Mouse (Mus musculus) heart, adult 2 months (tissue): ENCODE measurements at regions not wholly inside any gene's neighbourhood (a gene's known extent, or its start where the extent isn't known, plus 50 kb on each side); places are given as distances from the start of the nearest gene placed in this dataset.
A peak's percentile ranks its signal among the peaks of the same experiment; 100 is the strongest.

Source experiments
- DNase-seq, 2 experiments: peaks; one replicate each; pipeline ENCODE4 v3.0.0; 2021
- H3K27ac ChIP-seq: fragments of 200-600 bp; 2 replicates; pipeline ENCODE4 v1.8.1; 2022
- H3K27me3 ChIP-seq: fragments of 200-500 bp; 2 replicates; pipeline ENCODE4 v1.6.1; 2012; ENCODE audit warnings: mild to moderate bottlenecking, low read length, inconsistent platforms, mixed read lengths; ENCODE audit not compliant: control insufficient read depth, insufficient read depth
- H3K36me3 ChIP-seq: fragments of 200-500 bp; 2 replicates; pipeline ENCODE4 v1.6.1; 2012; ENCODE audit warnings: low read length, inconsistent platforms; ENCODE audit not compliant: control insufficient read depth, insufficient read depth
- H3K4me1 ChIP-seq: fragments of 200-500 bp; 2 replicates; pipeline ENCODE4 v1.6.1; 2011; ENCODE audit warnings: low read length; ENCODE audit not compliant: control insufficient read depth, insufficient read depth
- H3K4me3 ChIP-seq: fragments of 200-600 bp; 2 replicates; pipeline ENCODE4 v1.8.1; 2022
- H3K79me2 ChIP-seq: fragments of 200-500 bp; replicated peaks from 2 replicates; pipeline ENCODE4 v1.6.1; 2012; ENCODE audit warnings: mild to moderate bottlenecking, inconsistent platforms, low read length, moderate library complexity, mixed read lengths; ENCODE audit not compliant: control insufficient read depth, insufficient read depth
- H3K9ac ChIP-seq: fragments of 200-500 bp; 2 replicates; pipeline ENCODE4 v1.6.1; 2012; ENCODE audit warnings: low read depth, mild to moderate bottlenecking, control low read depth, inconsistent platforms, low read length, mixed read lengths
- CTCF ChIP-seq: fragments of 200-600 bp; IDR thresholded peaks from 2 replicates; pipeline ENCODE4 v1.8.1; 2022; ENCODE audit warnings: antibody characterized with exemption, mild to moderate bottlenecking, moderate library complexity
- EP300 ChIP-seq: fragments of 200-500 bp; IDR thresholded peaks from 2 replicates; pipeline ENCODE4 v1.6.1; 2011; ENCODE audit warnings: low read depth, low read length, control low read depth; ENCODE audit not compliant: insufficient read depth
- POLR2A ChIP-seq: fragments of 200-500 bp; IDR thresholded peaks from 2 replicates; pipeline ENCODE4 v1.6.1; 2011; ENCODE audit warnings: mild to moderate bottlenecking, low read depth, low read length, control low read depth; ENCODE audit not compliant: insufficient read depth
- WGBS: fragments of 180-500 bp; shearing (Covaris S2); methylation state at CpG from one replicate; pipeline ENCODE4 v1.1.7; 2018; 5-methylcytosine and 5-hydroxymethylcytosine counted together
- intact Hi-C: fragments of 180-260 bp; cut with DNase I; formaldehyde crosslinking; loops from one replicate; pipeline ENCODE4 v1.15.1; 2025

DNA sequence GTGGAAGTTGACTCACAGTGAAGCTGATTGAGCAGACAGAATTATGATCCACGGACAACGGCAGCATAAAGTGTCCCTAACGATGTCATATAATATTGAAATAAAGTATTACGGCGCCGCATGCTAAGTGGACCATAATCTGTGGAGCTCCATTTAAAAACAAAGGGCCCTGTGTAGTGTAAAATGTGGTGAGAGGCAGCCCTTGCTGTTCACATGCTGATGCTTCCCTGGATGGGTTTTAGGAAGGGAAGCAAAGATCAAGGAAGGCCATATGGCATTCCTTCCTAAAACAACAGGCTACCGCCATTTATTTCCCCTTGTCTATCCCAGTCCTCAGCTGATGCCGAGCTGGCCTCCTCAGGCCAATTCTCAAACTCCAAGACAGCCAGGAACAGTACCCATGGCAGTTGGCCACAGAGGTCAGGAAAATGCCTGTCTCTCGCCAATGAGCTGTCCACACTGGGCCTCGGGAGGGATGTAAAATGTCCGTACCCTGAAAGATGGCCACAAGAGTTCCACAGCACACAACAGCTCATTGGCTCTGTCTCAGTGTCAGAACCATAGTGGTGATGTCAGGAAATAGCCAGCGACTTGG, 302.7 kb upstream of the Irx1 start:
- 66% methylated on average over 12 of the region's 12 CpGs for WGBS
- DNase-seq, result peak in 1 of 2 experiments; percentile 5

DNA sequence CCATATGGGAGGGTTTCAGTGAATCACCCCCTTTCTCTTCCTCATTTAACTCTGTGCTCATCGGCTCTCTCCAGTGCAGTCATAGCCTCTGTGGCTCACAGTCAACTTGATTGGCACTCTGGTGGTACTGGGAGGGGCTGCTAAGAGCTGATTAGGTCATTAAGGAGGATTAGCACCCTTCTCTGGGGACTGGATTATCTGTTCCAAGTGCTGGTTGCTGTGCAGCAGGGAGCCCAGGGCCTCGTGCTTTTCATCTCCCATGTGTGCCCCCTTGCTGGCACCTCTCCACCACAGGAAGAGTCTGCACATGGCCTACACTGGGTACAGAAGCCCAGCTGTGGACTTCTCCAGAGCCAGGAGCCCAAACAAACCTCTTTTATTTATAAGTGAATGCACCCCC, 316.8 kb upstream of the Irx1 start:
- no peaks in the 10 kb centered on the region for H3K79me2 ChIP-seq
- 40% methylated on average over 2 of the region's 2 CpGs for WGBS
- H3K27ac ChIP-seq, result no peak overlapping the region

More for the DNA sequence above, 302.7 kb upstream of the Irx1 start:
- no peaks in the 10 kb centered on the region for H3K27me3 ChIP-seq
- H3K36me3 ChIP-seq, result no peaks in the 10 kb centered on the region
- no peaks in the 10 kb centered on the region for H3K4me1 ChIP-seq
- TF ChIP-seq EP300 (no peak), CTCF (no peak), POLR2A (no peak)
- no peak overlapping the region for H3K9ac ChIP-seq
- no peak overlapping the region for H3K27ac ChIP-seq
- intact Hi-C loops, result no loop called here
- H3K79me2 ChIP-seq, result no peaks in the 10 kb centered on the region
- no peak overlapping the region for H3K4me3 ChIP-seq

DNA sequence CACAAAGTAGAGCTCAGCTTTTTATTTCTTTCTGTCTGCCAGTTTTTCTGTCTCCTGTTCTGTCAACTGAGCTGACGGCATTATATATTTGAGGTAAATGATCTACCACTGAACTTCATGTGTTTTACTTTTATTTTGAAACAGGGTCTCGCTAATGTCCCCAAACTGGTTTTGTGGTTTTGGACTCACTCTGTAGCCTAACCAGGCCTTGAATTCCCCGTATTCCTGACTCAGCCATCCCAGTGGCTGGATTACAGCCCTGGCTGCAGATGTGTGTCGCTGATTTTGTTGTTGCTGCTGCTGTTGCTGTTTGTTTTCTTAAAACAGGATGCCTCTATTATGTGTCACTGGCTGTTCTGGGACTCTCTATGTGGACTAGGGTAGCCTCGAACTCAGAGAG, 317.3 kb upstream of the Irx1 start:
- DNase-seq, result no peak
- Histone ChIP-seq H3K4me3 (no peak overlapping the region), H3K79me2 (no peaks in the 10 kb centered on the region), H3K4me1 (no peaks in the 10 kb centered on the region), H3K36me3 (no peaks in the 10 kb centered on the region), H3K27me3 (no peaks in the 10 kb centered on the region), H3K9ac (no peak overlapping the region), H3K27ac (no peak overlapping the region)
- 80% methylated on average over 5 of the region's 5 CpGs for WGBS
- intact Hi-C loops, result no loop called here
- TF ChIP-seq EP300 (no peak), CTCF (no peak), POLR2A (no peak)

More for the DNA sequence above, 316.8 kb upstream of the Irx1 start:
- Histone ChIP-seq H3K4me3 (no peak overlapping the region), H3K36me3 (no peaks in the 10 kb centered on the region), H3K9ac (no peak overlapping the region), H3K27me3 (no peaks in the 10 kb centered on the region), H3K4me1 (no peaks in the 10 kb centered on the region)
- no peak for TF ChIP-seq CTCF
- intact Hi-C loops, result no loop called here
- no peak for DNase-seq

DNA sequence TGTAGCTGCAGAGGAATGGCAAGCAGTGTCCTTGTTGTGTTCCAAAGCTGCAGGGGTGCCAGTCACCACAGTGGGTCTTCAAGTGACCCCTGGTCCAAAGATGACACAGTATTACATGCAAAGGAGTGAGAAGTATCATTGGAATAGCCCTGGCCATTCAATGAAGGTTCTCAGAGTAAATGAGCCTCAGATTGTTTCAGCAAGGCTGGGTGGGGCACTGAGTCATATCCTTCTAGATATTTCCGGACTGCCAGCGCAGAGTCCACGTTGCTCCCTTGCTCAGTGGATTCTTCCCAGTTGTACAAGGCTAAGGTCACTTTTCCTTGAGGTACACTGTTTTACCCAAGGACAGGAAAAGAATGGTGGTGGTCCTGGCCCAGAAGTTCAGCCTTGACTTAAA, 319.2 kb upstream of the Irx1 start:
- H3K9ac ChIP-seq, result no peak overlapping the region
- WGBS, result 44% methylated on average over 3 of the region's 3 CpGs
- no peaks in the 10 kb centered on the region for H3K4me1 ChIP-seq
- DNase-seq, result no peak
- no peaks in the 10 kb centered on the region for H3K36me3 ChIP-seq
- H3K4me3 ChIP-seq, result no peak overlapping the region
- H3K27ac ChIP-seq, result no peak overlapping the region
- no peaks in the 10 kb centered on the region for H3K27me3 ChIP-seq
- TF ChIP-seq EP300 (no peak), POLR2A (no peak), CTCF (no peak)
- intact Hi-C loops, result no loop called here
- no peaks in the 10 kb centered on the region for H3K79me2 ChIP-seq

DNA sequence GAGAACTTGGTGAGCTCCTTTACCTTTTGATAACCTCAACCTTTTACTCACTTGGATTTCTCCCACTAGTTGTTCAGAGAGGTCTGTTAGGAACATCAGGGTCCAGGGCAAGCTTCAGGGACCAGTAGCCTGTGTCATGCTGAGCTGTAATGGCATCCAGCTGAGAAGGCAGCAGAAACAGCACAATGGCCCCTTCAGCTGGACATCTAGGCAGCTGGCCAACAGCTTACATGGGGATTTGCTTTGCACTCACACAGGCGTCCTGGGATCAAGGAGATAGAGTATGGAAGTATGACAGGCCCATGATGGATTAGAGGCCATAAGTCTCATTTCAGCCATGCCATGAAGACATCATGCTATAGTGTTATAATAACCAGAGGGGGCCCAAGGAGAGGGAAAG, 320.2 kb upstream of the Irx1 start:
- Histone ChIP-seq H3K79me2 (no peaks in the 10 kb centered on the region), H3K4me3 (no peak overlapping the region), H3K9ac (no peak overlapping the region), H3K4me1 (no peaks in the 10 kb centered on the region), H3K27ac (no peak overlapping the region), H3K36me3 (no peaks in the 10 kb centered on the region), H3K27me3 (no peaks in the 10 kb centered on the region)
- 44% methylated on average over 1 of the region's 1 CpGs for WGBS
- DNase-seq, result no peak
- TF ChIP-seq EP300, result no peak
- TF ChIP-seq CTCF, result no peak
- TF ChIP-seq POLR2A, result no peak
- intact Hi-C loops, result no loop called here

GRCm38 (mm10) chr13:72286301-72286700, 322.8 kb upstream of the Irx1 start:
- intact Hi-C loops, result no loop called here
- no peaks in the 10 kb centered on the region for H3K4me1 ChIP-seq
- WGBS, result 95% methylated on average over 4 of the region's 4 CpGs
- H3K9ac ChIP-seq, result no peak overlapping the region
- no peak overlapping the region for H3K27ac ChIP-seq
- DNase-seq, result no peak
- H3K27me3 ChIP-seq, result no peaks in the 10 kb centered on the region
- TF ChIP-seq EP300 (no peak), POLR2A (no peak), CTCF (no peak)
- H3K4me3 ChIP-seq, result no peak overlapping the region
- H3K79me2 ChIP-seq, result no peaks in the 10 kb centered on the region
- no peaks in the 10 kb centered on the region for H3K36me3 ChIP-seq
